Mouse (Mus musculus): Measurements from ENCODE around the gene Gclc. TPM values are rescaled to one million over a fixed set of nuclear protein-coding genes. Genes with fewer than 3 reads are reported as not detected.

Gclc gene
- total and polyA plus RNA-seq, 3 experiments: 20.4 to 84.8 (median 35.7) TPM

DNA sequence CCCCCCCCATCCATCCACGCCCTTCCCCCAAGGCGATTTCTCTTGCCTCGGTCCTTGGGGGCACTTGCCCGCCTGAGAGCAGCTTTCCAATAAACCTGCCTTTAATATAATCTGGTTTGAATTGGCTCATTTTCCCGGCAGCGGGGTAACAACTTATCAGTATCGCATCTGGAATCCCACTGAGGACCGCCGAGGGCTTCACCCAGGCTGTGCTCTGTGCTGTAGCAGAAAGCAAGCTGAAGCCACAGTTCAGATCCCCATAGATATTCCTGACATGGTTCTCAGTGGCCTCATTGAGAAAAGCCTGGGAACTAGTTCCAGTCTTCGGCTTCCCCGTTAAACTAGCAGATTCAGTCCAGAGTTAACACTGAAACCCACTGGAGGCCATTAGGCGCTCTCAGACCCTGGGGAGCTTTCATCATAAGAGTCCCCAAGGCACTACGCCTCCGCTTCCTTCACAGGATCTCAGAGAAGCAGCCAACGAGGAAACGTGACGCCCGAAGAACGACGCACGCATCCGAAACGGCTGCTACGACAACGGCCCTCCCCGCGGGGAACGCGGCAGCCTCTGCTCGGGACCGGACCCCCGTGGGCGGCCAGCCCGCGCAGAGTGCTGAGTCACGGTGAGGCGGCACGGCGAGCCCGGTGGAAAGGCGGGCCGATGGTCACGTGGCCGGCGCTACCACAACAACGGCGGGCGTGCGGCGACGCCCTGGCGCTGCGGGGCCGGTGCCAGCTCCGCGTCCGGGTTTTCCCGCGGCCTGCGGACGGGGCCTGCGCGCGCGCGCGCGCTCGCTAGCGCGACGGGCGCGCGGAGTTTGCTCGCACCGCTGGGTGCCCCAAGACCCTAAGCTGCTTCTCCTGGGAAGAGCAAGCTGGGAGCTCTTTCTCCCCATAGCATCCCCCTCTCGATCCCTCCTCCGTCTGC is 3.9 kb upstream of the Gclc start (continued):
- TF ChIP-seq ZNF384 (IDR thresholded peaks at IDR 0.05; ENCODE audit: low read depth, low read length): peak; percentile 14; the same call in 1 of the 2 replicates

DNA sequence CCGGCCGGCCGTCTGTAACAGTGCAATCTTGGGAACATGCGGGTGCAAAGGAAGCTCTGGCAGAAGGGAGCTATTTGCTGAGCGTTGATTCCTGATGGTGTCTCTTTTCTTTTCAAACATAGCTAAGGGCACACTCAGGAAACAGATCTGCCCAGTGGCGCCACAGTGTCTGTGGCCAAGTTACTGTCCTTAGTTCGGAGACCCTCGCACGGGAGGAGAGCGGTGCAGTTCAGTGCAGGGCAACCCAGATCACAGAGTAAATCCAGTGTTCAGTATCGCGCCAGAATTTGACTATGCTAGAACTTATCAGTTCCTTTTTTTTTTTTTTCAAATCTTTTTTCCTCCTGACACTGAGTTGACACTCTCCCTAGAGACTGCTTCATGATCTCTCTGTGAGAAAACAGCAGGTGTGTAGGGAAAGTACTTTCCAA is 3.2 kb upstream of the Gclc start:
- peaks cover 9 to 50% of the 10 kb centered on the region in 2 experiments for H3K4me1 ChIP-seq (ENCODE audit: control insufficient read depth in 1 of 2, insufficient read depth in 2 of 2)
- dilution Hi-C loops (cut with MboI; ENCODE audit: extremely low pct_ligation_motif_present, extremely low pct_unique_long_range_greater_than_20kb, low sequenced_read_pairs): no loop called here
- peak; percentile 85 for DNase-seq (ENCODE audit: extremely low read depth)

DNA sequence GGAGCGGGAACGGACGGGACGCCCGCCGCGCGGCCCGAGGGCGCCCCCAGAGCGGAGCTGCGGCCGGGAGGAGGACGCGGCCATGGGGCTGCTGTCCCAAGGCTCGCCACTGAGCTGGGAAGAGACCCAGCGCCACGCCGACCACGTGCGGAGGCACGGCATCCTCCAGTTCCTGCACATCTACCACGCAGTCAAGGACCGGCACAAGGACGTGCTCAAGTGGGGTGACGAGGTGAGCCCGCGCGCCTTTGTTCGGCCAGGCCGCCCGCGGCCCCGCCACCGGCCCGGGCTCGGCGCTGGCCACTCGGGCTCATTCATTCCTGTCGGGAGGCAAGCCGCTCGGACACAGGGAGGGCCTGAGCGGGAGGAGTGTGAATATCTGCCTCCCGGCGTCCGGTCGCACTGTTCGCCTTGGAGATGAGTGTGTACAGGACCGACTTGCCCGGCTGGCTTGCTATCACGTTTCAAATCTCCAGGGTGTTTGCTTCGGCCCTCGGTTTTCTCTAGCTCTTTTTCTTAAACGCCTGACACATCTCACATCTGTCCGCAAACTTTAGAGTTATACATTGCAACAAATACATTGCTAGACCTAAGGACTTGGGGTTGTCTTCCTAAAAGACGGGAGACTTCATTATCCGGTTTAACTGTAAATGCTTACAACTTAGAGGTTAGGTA is 530 bp downstream of the Gclc start:
- H3K4me1 ChIP-seq (ENCODE audit: control insufficient read depth in 1 of 2, insufficient read depth in 2 of 2): peaks cover 6 to 61% of the 10 kb centered on the region in 2 experiments
- dilution Hi-C loops (cut with MboI; ENCODE audit: extremely low pct_ligation_motif_present, extremely low pct_unique_long_range_greater_than_20kb, low sequenced_read_pairs) (no loop called here), in situ Hi-C loops (cut with MboI; ENCODE audit: low pct_ligation_motif_present, low pct_unique_long_range_greater_than_20kb, low sequenced_read_pairs) (loop anchor here (10.0 kb wide), 1 partner anchor 50 kb away; no protein-coding TSS in a partner anchor)
- peak overlapping the region; percentile 11 for H3K27ac ChIP-seq (ENCODE audit: insufficient read depth, low read depth)
- H3K36me3 ChIP-seq (replicated peaks in 1 of 2; ENCODE audit: control insufficient read depth in 1 of 2, insufficient read depth in 1 of 2, low read length in 1 of 2): peaks cover 0 to 26% of the 10 kb centered on the region in 2 experiments
- H3K4me2 ChIP-seq (ENCODE audit: insufficient read depth, low read depth, poor library complexity, severe bottlenecking): peak overlapping the region; percentile 9
- H3K4me3 ChIP-seq (replicated peaks in 1 of 3; ENCODE audit: low read depth in 2 of 3, low read length in 2 of 3, poor library complexity in 1 of 3): peak overlapping the region; percentile 61 to 86 (median 86)
- no peaks in the 10 kb centered on the region for H3K27me3 ChIP-seq (replicated peaks)
- DNase-seq (ENCODE audit: extremely low read depth): peak; percentile 40
- H3K79me2 ChIP-seq (replicated peaks; ENCODE audit: control insufficient read depth, extremely low read depth, insufficient read depth, poor library complexity, severe bottlenecking): peaks cover 23% of the 10 kb centered on the region; the same call in 1 of the 2 replicates
- H3K9me3 ChIP-seq (replicated peaks; ENCODE audit: low read length): no peaks in the 10 kb centered on the region
- peak overlapping the region; percentile 47 for H3K9ac ChIP-seq (ENCODE audit: insufficient read depth, low read depth)
- 0 out of 2 replicates have a peak, but pooled peaks have one; percentile 10 for TF ChIP-seq MEF2A (IDR thresholded peaks at IDR 0.05; ENCODE audit: borderline replicate concordance, low read depth, low read length)
- TF ChIP-seq SMC3 (IDR thresholded peaks at IDR 0.05; ENCODE audit: low read depth, low read length): no peak
- TF ChIP-seq RAD21 (IDR thresholded peaks at IDR 0.05; ENCODE audit: low read depth, low read length): no peak; the same call in 1 of the 2 replicates
- no peak for TF ChIP-seq ZC3H11A (IDR thresholded peaks at IDR 0.05; ENCODE audit: low read depth, low read length)
- TF ChIP-seq UBTF (IDR thresholded peaks at IDR 0.05; ENCODE audit: low read depth, low read length): peak; percentile 91; the same call in 1 of the 2 replicates
- peak; percentile 1; the same call in 1 of the 2 replicates for TF ChIP-seq ELF1 (IDR thresholded peaks at IDR 0.05; ENCODE audit: low read depth, low read length)
- peak; percentile 18; the same call in 1 of the 2 replicates for TF ChIP-seq SIN3A (IDR thresholded peaks at IDR 0.05; ENCODE audit: low read length)
- TF ChIP-seq BHLHE40 (IDR thresholded peaks at IDR 0.05; ENCODE audit: low read depth, low read length): peak; percentile 60
- no peak for TF ChIP-seq RCOR1 (conservative IDR thresholded peaks at IDR 0.05; ENCODE audit: low read depth, low read length)
- TF ChIP-seq CHD2 (IDR thresholded peaks at IDR 0.05; ENCODE audit: low read length): 0 out of 2 replicates have a peak, but pooled peaks have one; percentile 2
- TF ChIP-seq USF2 (conservative IDR thresholded peaks at IDR 0.05; ENCODE audit: low read depth, low read length): no peak
- no peak for TF ChIP-seq ETS1 (conservative IDR thresholded peaks at IDR 0.05; ENCODE audit: low read depth, low read length)
- no peak for TF ChIP-seq HCFC1 (IDR thresholded peaks at IDR 0.05; ENCODE audit: low read depth, low read length)
- peak; percentile 84 for TF ChIP-seq MAX (IDR thresholded peaks at IDR 0.05; ENCODE audit: low read length)
- no peak for TF ChIP-seq ZKSCAN1 (IDR thresholded peaks at IDR 0.05; ENCODE audit: borderline replicate concordance, low read depth, low read length)

More for the DNA sequence above, 3.2 kb upstream of the Gclc start:
- no peaks in the 10 kb centered on the region for H3K9me3 ChIP-seq (replicated peaks; ENCODE audit: low read length)
- in situ Hi-C loops (cut with MboI; ENCODE audit: low pct_ligation_motif_present, low pct_unique_long_range_greater_than_20kb, low sequenced_read_pairs): loop anchor here (10.0 kb wide), 1 partner anchor 46 kb away; no protein-coding TSS in a partner anchor
- H3K9ac ChIP-seq (ENCODE audit: insufficient read depth, low read depth): peak overlapping the region; percentile 96
- no peaks in the 10 kb centered on the region for H3K36me3 ChIP-seq (replicated peaks in 1 of 2; ENCODE audit: control insufficient read depth in 1 of 2, insufficient read depth in 1 of 2, low read length in 1 of 2)
- TF ChIP-seq UBTF (IDR thresholded peaks at IDR 0.05; ENCODE audit: low read depth, low read length): no peak
- peak; percentile 81 for TF ChIP-seq EP300 (IDR thresholded peaks at IDR 0.05; ENCODE audit: low read length)
- peak; percentile 3; the same call in 1 of the 2 replicates for TF ChIP-seq ZMIZ1 (IDR thresholded peaks at IDR 0.05; ENCODE audit: low read depth, low read length)
- no peak for TF ChIP-seq MEF2A (IDR thresholded peaks at IDR 0.05; ENCODE audit: borderline replicate concordance, low read depth, low read length)
- peak; percentile 72 for TF ChIP-seq BHLHE40 (IDR thresholded peaks at IDR 0.05; ENCODE audit: low read depth, low read length)
- no peak for TF ChIP-seq GABPA (IDR thresholded peaks at IDR 0.05; ENCODE audit: insufficient replicate concordance, low read depth, low read length)
- peak; percentile 97 for TF ChIP-seq ZNF384 (IDR thresholded peaks at IDR 0.05; ENCODE audit: low read depth, low read length)
- no peak; the same call in 1 of the 2 replicates for TF ChIP-seq RCOR1 (conservative IDR thresholded peaks at IDR 0.05; ENCODE audit: low read depth, low read length)
- peak; percentile 9; the same call in 1 of the 2 replicates for TF ChIP-seq TBP (conservative IDR thresholded peaks at IDR 0.05; ENCODE audit: low read depth, low read length)
- TF ChIP-seq IRF4 (IDR thresholded peaks at IDR 0.05; ENCODE audit: low read depth, low read length): peak; percentile 67; the same call in 1 of the 2 replicates
- TF ChIP-seq JUND (conservative IDR thresholded peaks at IDR 0.05; ENCODE audit: low read depth, low read length): peak; percentile 47; the same call in 1 of the 2 replicates
- TF ChIP-seq ZKSCAN1 (IDR thresholded peaks at IDR 0.05; ENCODE audit: borderline replicate concordance, low read depth, low read length): no peak
- 0 out of 2 replicates have a peak, but pooled peaks have one; percentile 55 for TF ChIP-seq E2F4 (IDR thresholded peaks at IDR 0.05; ENCODE audit: insufficient replicate concordance, low read depth, low read length)
- TF ChIP-seq MAFK (IDR thresholded peaks at IDR 0.05; ENCODE audit: insufficient replicate concordance, low read length): 0 out of 2 replicates have a peak, but pooled peaks have one; percentile 55
- TF ChIP-seq TCF12 (IDR thresholded peaks at IDR 0.05; ENCODE audit: low read depth, low read length): peak; percentile 66; the same call in 1 of the 2 replicates
- TF ChIP-seq CHD1 (IDR thresholded peaks at IDR 0.05; ENCODE audit: low read depth, low read length): no peak; the same call in 1 of the 2 replicates
- TF ChIP-seq KAT2A (IDR thresholded peaks at IDR 0.05; ENCODE audit: insufficient replicate concordance, low read length): no peak
- TF ChIP-seq HCFC1 (IDR thresholded peaks at IDR 0.05; ENCODE audit: low read depth, low read length): peak; percentile 40; the same call in 1 of the 2 replicates
- TF ChIP-seq MYC (IDR thresholded peaks at IDR 0.05; ENCODE audit: low read depth, low read length): peak; percentile 71; the same call in 1 of the 2 replicates
- peak; percentile 48; the same call in 1 of the 2 replicates for TF ChIP-seq ETS1 (conservative IDR thresholded peaks at IDR 0.05; ENCODE audit: low read depth, low read length)
- no peak; the same call in 1 of the 2 replicates for TF ChIP-seq MXI1 (IDR thresholded peaks at IDR 0.05; ENCODE audit: low read depth, low read length)
- H3K79me2 ChIP-seq (replicated peaks; ENCODE audit: control insufficient read depth, extremely low read depth, insufficient read depth, poor library complexity, severe bottlenecking): peaks cover 5% of the 10 kb centered on the region; the same call in 1 of the 2 replicates
- peak overlapping the region; percentile 84 for H3K27ac ChIP-seq (ENCODE audit: insufficient read depth, low read depth)
- peak overlapping the region; percentile 91 for H3K4me2 ChIP-seq (ENCODE audit: insufficient read depth, low read depth, poor library complexity, severe bottlenecking)
- no peaks in the 10 kb centered on the region for H3K27me3 ChIP-seq (replicated peaks)
- peak overlapping the region; percentile 60 to 80 (median 62) for H3K4me3 ChIP-seq (replicated peaks in 1 of 3; ENCODE audit: low read depth in 2 of 3, low read length in 2 of 3, poor library complexity in 1 of 3)
